Mouse (Mus musculus): ENCODE measurements around the gene Trp53i11. TPM values are rescaled to one million over a fixed set of nuclear protein-coding genes. Genes with fewer than 3 reads are reported as not detected.
A peak's percentile ranks its signal among the peaks of the same experiment; 100 is the strongest.

Trp53i11 gene
- polyA plus RNA-seq, 1 experiment from 2014 or later = 106 TPM

- ATAC-seq (ENCODE audit: low FRiP score) = no peak
- Histone ChIP-seq H3K36me3 (replicated peaks) (peaks cover 75% of the 10 kb centered on the region), H3K27me3 (no peaks in the 10 kb centered on the region), H3K27ac (0 out of 2 replicates have a peak overlapping the region, but pooled peaks have one; percentile 2), H3K4me2 (no peak overlapping the region), H3K9me3 (no peaks in the 10 kb centered on the region), H3K4me3 (replicated peaks) (no peak overlapping the region), H3K4me1 (no peaks in the 10 kb centered on the region; the same call in 1 of the 2 replicates), H3K9ac (no peak overlapping the region)
- 94% methylated on average over 1 of the region's 1 CpGs for WGBS
Measured at GRCm38 (mm10) chr2:93206126-93206525, 18.8 kb downstream of the Trp53i11 start.

GRCm38 (mm10) chr2:93212386-93212785, 25.0 kb downstream of the Trp53i11 start:
- Histone ChIP-seq H3K27me3 (no peaks in the 10 kb centered on the region), H3K4me3 (replicated peaks) (no peak overlapping the region), H3K4me1 (peaks cover 11% of the 10 kb centered on the region), H3K27ac (no peak overlapping the region), H3K9me3 (no peaks in the 10 kb centered on the region), H3K9ac (no peak overlapping the region), H3K4me2 (no peak overlapping the region), H3K36me3 (replicated peaks) (peaks cover 51% of the 10 kb centered on the region)
- WGBS = 89% methylated on average over 2 of the region's 2 CpGs
- no peak for ATAC-seq (ENCODE audit: low FRiP score)

- H3K4me1 ChIP-seq = peaks cover 16% of the 10 kb centered on the region
- H3K4me2 ChIP-seq = no peak overlapping the region
- no peaks in the 10 kb centered on the region for H3K9me3 ChIP-seq
- H3K27ac ChIP-seq = no peak overlapping the region
- H3K27me3 ChIP-seq = no peaks in the 10 kb centered on the region
- no peak overlapping the region for H3K4me3 ChIP-seq (replicated peaks)
- H3K9ac ChIP-seq = no peak overlapping the region
- 96% methylated on average over 2 of the region's 2 CpGs for WGBS
- peaks cover 47% of the 10 kb centered on the region for H3K36me3 ChIP-seq (replicated peaks)
- ATAC-seq (ENCODE audit: low FRiP score) = no peak
Measured at GRCm38 (mm10) chr2:93212865-93213264, 25.5 kb downstream of the Trp53i11 start.

DNA sequence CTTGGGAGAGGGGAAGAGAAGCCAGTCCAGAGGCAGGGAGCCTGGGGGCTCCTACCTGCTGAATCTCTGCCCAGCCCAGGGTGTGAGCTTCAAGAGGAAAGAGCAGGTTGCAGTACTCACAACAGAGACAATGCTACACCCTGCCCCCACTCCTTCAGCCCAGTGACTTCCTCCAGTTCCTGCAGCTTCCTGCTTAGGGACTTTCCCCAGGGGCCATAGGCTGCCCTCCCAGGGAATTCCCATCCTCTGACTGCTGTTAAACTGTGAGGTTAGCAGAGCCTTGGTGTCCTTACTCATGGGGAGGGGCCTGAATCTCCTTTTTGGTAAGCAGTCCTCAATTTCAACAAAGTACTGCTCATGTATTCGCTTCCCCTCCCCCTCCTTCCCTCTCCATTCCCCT, 26.8 kb downstream of the Trp53i11 start:
- H3K36me3 ChIP-seq (replicated peaks) = peaks cover 37% of the 10 kb centered on the region
- 0 out of 2 replicates have a peak overlapping the region, but pooled peaks have one; percentile 42 for H3K27ac ChIP-seq
- H3K9me3 ChIP-seq = no peaks in the 10 kb centered on the region
- H3K4me2 ChIP-seq = no peak overlapping the region
- ATAC-seq (ENCODE audit: low FRiP score) = no peak
- H3K27me3 ChIP-seq = no peaks in the 10 kb centered on the region
- no peak overlapping the region for H3K4me3 ChIP-seq (replicated peaks)
- WGBS = 85% methylated on average over 1 of the region's 1 CpGs
- no peak overlapping the region for H3K9ac ChIP-seq
- H3K4me1 ChIP-seq = peaks cover 23% of the 10 kb centered on the region

- 77% methylated on average over 10 of the region's 10 CpGs for WGBS
- Histone ChIP-seq H3K4me2 (no peak overlapping the region), H3K36me3 (replicated peaks) (peaks cover 40% of the 10 kb centered on the region), H3K27me3 (no peaks in the 10 kb centered on the region), H3K9ac (no peak overlapping the region), H3K9me3 (no peaks in the 10 kb centered on the region), H3K4me1 (peaks cover 24% of the 10 kb centered on the region), H3K4me3 (replicated peaks) (no peak overlapping the region), H3K27ac (no peak overlapping the region)
- ATAC-seq (ENCODE audit: low FRiP score) = no peak
Measured at GRCm38 (mm10) chr2:93215790-93216189, 28.4 kb downstream of the Trp53i11 start.

- Histone ChIP-seq H3K9me3 (no peaks in the 10 kb centered on the region), H3K4me1 (peaks cover 31% of the 10 kb centered on the region), H3K4me2 (no peak overlapping the region), H3K9ac (no peak overlapping the region), H3K36me3 (replicated peaks) (peaks cover 39% of the 10 kb centered on the region), H3K4me3 (replicated peaks) (no peak overlapping the region), H3K27me3 (no peaks in the 10 kb centered on the region), H3K27ac (no peak overlapping the region; the same call in 1 of the 2 replicates)
- ATAC-seq (ENCODE audit: low FRiP score) = peak; percentile 76
- WGBS = 11% methylated on average over 7 of the region's 7 CpGs
Measured at GRCm38 (mm10) chr2:93217015-93217414, 29.7 kb downstream of the Trp53i11 start.

DNA sequence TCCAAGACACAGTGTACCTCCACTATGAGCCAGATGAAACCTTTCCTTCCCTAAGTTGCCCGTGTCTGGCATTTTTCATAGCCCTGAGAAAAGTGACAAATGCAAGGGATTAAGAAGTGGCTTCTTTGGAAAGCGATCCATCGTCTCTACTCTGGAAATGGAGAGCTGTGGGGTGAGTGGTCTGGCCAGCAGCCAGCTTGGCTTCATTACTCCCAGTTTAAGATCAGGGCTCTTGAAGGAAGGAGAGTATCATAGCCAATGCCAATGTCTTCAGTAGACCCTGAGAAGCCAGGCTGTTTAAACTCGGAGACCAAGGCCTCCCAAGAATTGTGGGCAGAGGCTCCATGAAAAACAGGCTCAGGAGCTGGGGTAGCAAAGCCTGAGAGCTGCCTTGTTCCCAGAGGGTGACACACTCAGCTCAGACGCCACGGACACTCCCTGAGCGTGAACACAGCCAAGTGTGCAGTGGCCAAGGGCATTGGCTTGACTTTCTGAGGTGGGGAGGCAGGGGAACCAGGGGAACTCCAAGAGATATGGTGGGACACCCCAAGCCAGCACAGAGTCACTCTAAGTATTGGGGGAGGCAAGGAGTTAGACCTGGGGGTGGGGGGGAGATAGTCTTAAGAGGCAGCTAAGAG, 31.1 kb downstream of the Trp53i11 start:
- H3K4me1 ChIP-seq = peaks cover 31% of the 10 kb centered on the region
- no peak overlapping the region for H3K4me3 ChIP-seq (replicated peaks)
- no peak overlapping the region for H3K27ac ChIP-seq
- ATAC-seq (ENCODE audit: low FRiP score) = no peak
- 80% methylated on average over 7 of the region's 7 CpGs for WGBS
- H3K4me2 ChIP-seq = no peak overlapping the region
- no peak overlapping the region for H3K9ac ChIP-seq
- no peaks in the 10 kb centered on the region for H3K9me3 ChIP-seq
- H3K27me3 ChIP-seq = no peaks in the 10 kb centered on the region
- H3K36me3 ChIP-seq (replicated peaks) = peaks cover 31% of the 10 kb centered on the region

DNA sequence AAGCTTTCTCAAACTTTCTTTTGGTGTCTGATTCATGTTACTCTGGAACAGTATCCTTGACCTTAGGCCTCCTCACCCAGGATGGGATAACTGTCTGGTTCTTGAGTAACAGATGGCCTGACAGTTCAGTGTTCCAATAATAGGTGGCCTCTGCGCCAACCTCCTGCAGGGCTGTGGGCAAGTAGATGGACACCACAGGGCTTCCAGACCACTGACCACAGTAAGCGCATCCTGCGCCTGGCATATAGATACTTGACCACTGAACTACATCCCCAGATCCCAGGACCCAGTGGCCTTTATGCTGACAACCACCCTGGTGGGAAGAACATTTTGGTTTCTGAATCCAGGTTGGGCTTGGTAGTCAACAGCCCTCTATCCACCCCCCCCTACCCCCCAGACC, 32.2 kb downstream of the Trp53i11 start:
- WGBS = 99% methylated on average over 3 of the region's 3 CpGs
- Histone ChIP-seq H3K36me3 (replicated peaks) (peaks cover 31% of the 10 kb centered on the region), H3K27ac (no peak overlapping the region)

DNA sequence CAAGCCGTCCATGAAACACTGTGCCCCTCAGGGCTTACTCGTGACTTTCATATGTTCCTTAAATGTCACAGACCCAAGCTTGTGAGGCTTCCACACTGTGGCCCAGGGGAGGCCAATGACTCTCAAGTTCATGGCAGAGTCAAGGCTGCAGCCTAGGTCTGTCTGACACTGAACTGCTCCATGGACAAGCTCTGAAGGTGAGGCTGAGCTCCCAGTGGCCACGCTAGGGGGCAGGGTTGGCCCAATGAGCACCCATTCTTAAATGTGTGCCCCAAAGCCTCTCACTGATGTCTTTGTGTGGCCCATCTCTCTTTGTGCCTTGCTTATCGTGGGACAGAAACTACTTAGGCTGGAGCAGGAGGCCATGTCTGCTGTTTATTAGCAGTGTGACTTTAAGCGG, 33.1 kb downstream of the Trp53i11 start:
- ATAC-seq (ENCODE audit: low FRiP score) = no peak
- no peaks in the 10 kb centered on the region for H3K27me3 ChIP-seq
- H3K27ac ChIP-seq = no peak overlapping the region
- H3K4me1 ChIP-seq = peaks cover 31% of the 10 kb centered on the region
- H3K9me3 ChIP-seq = no peaks in the 10 kb centered on the region
- WGBS = 57% methylated on average over 5 of the region's 5 CpGs
- H3K9ac ChIP-seq = no peak overlapping the region
- no peak overlapping the region for H3K4me2 ChIP-seq
- H3K4me3 ChIP-seq (replicated peaks) = no peak overlapping the region
- H3K36me3 ChIP-seq (replicated peaks) = peaks cover 31% of the 10 kb centered on the region

More for the DNA sequence above, 32.2 kb downstream of the Trp53i11 start:
- Histone ChIP-seq H3K27me3 (no peaks in the 10 kb centered on the region), H3K9ac (no peak overlapping the region), H3K4me3 (replicated peaks) (no peak overlapping the region), H3K4me1 (peaks cover 30% of the 10 kb centered on the region), H3K4me2 (no peak overlapping the region), H3K9me3 (no peaks in the 10 kb centered on the region)
- ATAC-seq (ENCODE audit: low FRiP score) = no peak

DNA sequence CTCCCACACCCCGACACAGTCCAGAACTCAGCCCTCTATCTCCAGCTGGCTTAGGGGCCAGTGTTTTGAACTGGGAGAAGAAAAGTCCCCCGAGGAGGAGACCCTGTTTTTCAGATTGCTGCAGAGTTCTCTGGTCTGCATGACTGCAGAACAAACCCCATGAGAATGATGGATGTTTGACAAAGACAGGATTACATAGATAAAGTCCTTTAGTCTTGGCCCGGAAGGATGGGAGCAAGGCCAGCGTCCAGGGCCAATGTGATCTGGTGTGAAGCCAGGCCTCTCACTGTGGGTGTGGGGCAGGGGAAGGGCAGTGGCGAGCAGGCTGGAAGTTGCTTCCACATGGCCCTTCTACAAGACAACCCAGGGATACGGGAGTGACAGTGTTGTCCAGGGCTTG, 36.1 kb downstream of the Trp53i11 start:
- Histone ChIP-seq H3K4me1 (peaks cover 41% of the 10 kb centered on the region), H3K36me3 (replicated peaks) (peaks cover 31% of the 10 kb centered on the region), H3K4me2 (no peak overlapping the region), H3K9me3 (no peaks in the 10 kb centered on the region), H3K9ac (no peak overlapping the region), H3K4me3 (replicated peaks) (no peak overlapping the region), H3K27ac (no peak overlapping the region), H3K27me3 (0 out of 2 replicates have a peak, but pooled peaks cover 5% of the 10 kb centered on the region)
- WGBS = 69% methylated on average over 6 of the region's 6 CpGs
- ATAC-seq (ENCODE audit: low FRiP score) = no peak

DNA sequence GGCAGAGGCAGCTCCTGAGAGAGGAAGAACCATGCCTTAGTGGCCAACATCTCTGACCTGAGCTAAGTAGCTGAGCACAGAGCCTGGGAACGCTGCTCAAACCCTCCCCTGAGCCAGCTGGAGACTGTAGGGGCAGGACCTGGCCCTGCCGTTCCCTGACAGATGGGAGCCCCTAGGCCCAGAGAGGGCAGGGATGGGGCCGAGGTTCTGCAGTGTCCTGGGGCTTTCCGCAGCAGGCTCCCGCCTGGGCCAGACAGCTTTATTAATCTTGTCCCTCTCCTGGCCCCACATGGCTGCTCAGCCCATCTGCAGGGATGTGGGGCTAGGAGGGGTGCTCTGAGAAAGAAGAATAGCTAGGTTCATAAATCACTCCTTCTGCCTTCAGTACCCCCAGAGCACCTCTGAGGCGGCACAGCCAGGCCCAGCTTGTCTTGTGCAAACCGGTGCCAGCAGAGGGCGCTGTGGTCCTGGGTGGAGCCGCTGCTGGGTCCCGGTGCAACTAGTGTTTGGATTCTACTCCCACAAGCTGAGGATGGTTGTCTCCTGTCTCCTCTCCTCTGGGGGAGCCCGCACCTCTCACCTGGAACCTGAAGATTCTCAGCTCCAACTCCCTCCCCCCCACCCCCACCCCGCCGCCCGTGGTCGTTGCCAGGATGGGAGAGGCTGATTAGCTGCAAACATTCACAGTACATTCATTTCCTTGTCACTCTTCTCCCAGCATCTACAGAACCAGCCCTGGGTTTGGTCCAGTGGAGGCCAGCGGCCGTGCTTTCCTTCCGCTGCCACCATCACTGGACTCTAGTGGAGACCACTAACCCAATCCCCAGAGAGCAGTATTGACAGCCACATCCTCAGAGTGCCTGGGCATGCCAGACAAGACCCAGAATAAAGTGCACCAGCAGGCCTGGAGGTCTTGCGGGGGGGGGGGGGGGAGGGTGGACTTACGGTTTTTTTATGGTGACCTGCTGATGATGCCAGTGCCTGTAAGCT, 39.6 kb downstream of the Trp53i11 start:
- H3K36me3 ChIP-seq (replicated peaks) = peaks cover 6% of the 10 kb centered on the region
- peak overlapping the region; percentile 26; the same call in 1 of the 2 replicates for H3K9ac ChIP-seq
- 0 out of 2 replicates have a peak, but pooled peaks cover 5% of the 10 kb centered on the region for H3K27me3 ChIP-seq
- H3K4me1 ChIP-seq = peaks cover 53% of the 10 kb centered on the region
- no peaks in the 10 kb centered on the region for H3K9me3 ChIP-seq
- peak overlapping the region; percentile 14 for H3K4me3 ChIP-seq (replicated peaks)
- ATAC-seq (ENCODE audit: low FRiP score) = peak; percentile 47
- H3K27ac ChIP-seq = peak overlapping the region; percentile 95
- WGBS = 7% methylated on average over 19 of the region's 20 CpGs
- H3K4me2 ChIP-seq = peak overlapping the region; percentile 46

All from forebrain, embryonic 12.5 days (tissue).